Mouse (Mus musculus): ENCODE measurements at regions not wholly inside any gene's neighbourhood (a gene's known extent, or its start where the extent isn't known, plus 50 kb on each side); places are given as distances from the start of the nearest gene placed in this dataset.

GRCm38 (mm10) chr10:100210684-100211083 is 124.8 kb upstream of the Gm4301 start:
- no peaks in the 10 kb centered on the region for H3K4me1 ChIP-seq
- 30% methylated on average over 7 of the region's 7 CpGs for WGBS
- no peak overlapping the region for H3K9ac ChIP-seq
- H3K4me2 ChIP-seq (replicated peaks): no peak overlapping the region
- H3K27me3 ChIP-seq: no peaks in the 10 kb centered on the region
- H3K36me3 ChIP-seq: no peaks in the 10 kb centered on the region
- no peak for ATAC-seq (ENCODE audit: low FRiP score, low read depth)
- no peaks in the 10 kb centered on the region for H3K9me3 ChIP-seq
- no peak overlapping the region for H3K4me3 ChIP-seq
- no peak overlapping the region for H3K27ac ChIP-seq

DNA sequence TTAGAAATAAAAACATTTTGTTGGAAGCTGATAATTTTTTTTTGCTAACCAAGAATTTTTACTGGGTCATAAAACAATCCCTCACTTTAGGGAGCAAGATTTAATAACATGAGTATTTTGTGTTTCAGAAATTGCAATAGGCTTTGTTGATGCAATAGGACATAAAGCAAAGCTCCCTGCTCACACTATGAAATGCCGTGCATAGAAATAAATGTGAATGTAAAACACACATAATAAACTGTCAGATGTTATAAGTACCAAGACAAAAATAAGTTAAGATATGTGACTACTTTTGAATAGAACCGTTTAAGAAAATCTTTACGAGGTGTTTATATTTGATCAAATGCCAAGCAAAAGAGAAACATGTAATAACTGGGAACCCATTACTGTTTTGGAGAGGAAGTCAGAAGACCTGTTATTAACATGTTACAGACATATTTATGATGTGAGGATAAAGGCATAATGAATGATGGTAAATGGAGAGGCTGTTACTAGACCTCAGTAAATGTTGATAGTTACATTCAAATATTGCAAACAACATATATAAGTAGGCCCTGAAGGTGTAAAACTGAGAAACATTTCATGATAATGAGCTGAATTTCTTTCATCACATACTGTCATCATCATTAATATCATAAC is 110.9 kb upstream of the Gm4301 start:
- peak; percentile 51; the same call in 1 of the 2 replicates for ATAC-seq (ENCODE audit: low FRiP score, low read depth)
- H3K4me2 ChIP-seq (replicated peaks): no peak overlapping the region
- H3K4me1 ChIP-seq: no peaks in the 10 kb centered on the region
- no peaks in the 10 kb centered on the region for H3K36me3 ChIP-seq
- no peaks in the 10 kb centered on the region for H3K9me3 ChIP-seq
- 37% methylated on average over 3 of the region's 3 CpGs for WGBS
- H3K27ac ChIP-seq: no peak overlapping the region
- no peak overlapping the region for H3K4me3 ChIP-seq
- H3K9ac ChIP-seq: no peak overlapping the region
- no peaks in the 10 kb centered on the region for H3K27me3 ChIP-seq

DNA sequence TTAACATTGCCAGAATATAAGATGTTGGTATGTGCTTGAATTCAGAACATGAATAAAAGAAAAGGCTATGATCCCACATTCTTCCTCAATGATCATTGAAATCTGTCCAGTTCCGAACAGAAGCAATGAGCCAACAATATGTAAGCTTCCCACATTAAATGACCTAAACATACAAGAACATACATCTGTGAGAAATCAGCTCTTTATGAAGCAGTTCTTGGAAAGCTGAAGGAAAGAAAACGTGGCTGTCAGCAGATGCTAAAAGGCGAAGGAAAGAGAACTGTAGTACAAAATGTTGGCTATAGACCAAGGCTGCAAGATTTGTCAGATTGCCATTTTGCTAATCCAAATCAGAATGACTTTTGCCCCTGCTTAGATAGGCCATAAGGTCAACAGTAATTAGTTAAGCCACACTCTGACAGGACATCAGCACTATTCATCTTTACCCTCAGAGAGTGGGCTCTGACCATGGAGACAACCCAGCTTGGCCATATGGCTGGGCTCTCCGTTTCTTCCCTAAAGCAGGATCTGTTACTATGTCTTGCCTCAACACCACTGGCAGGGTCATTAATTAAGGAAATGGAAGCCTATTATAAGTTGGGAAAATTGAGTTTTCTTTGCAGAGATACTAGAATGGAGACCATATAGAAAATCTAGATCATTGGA is 76.1 kb upstream of the Gm4301 start:
- H3K36me3 ChIP-seq: no peaks in the 10 kb centered on the region
- H3K27ac ChIP-seq: no peak overlapping the region
- H3K9ac ChIP-seq: no peak overlapping the region
- no peaks in the 10 kb centered on the region for H3K9me3 ChIP-seq
- WGBS: 53% methylated on average over 4 of the region's 4 CpGs
- no peak overlapping the region for H3K4me2 ChIP-seq (replicated peaks)
- H3K4me3 ChIP-seq: no peak overlapping the region
- no peak for ATAC-seq (ENCODE audit: low FRiP score, low read depth)
- no peaks in the 10 kb centered on the region for H3K27me3 ChIP-seq
- no peaks in the 10 kb centered on the region for H3K4me1 ChIP-seq

GRCm38 (mm10) chr10:100263447-100263846 is 72.0 kb upstream of the Gm4301 start:
- H3K4me1 ChIP-seq: no peaks in the 10 kb centered on the region
- no peak overlapping the region for H3K4me2 ChIP-seq (replicated peaks)
- no peak for ATAC-seq (ENCODE audit: low FRiP score, low read depth)
- H3K9ac ChIP-seq: no peak overlapping the region
- 70% methylated on average over 2 of the region's 2 CpGs for WGBS
- no peak overlapping the region for H3K27ac ChIP-seq
- no peaks in the 10 kb centered on the region for H3K36me3 ChIP-seq
- no peaks in the 10 kb centered on the region for H3K27me3 ChIP-seq
- H3K4me3 ChIP-seq: no peak overlapping the region
- no peaks in the 10 kb centered on the region for H3K9me3 ChIP-seq

- no peak for ATAC-seq (ENCODE audit: low FRiP score, low read depth)
- Histone ChIP-seq H3K36me3 (no peaks in the 10 kb centered on the region), H3K27me3 (no peaks in the 10 kb centered on the region)
Measured at GRCm38 (mm10) chr10:100264066-100264465, 71.4 kb upstream of the Gm4301 start.

DNA sequence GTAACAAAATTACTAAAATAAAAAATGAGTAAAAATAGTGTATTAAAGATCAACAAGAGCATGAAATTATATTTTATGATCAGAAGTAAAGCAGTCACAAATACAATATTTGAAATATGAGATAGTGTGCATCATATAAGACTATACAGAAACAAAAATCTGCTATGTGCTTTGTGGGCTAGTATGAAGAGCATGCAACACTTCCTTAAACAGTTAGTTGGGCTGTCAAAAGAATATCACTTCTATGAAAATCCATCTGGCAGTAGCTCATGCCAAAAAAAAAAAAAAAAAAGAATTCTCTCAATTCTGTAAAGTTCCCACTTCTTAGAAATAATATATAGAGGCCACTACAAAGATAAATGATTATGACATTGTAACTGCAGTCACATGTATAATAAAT is 53.0 kb upstream of the Gm4301 start:
- ATAC-seq (ENCODE audit: low FRiP score, low read depth): no peak

More at GRCm38 (mm10) chr10:100264066-100264465, 71.4 kb upstream of the Gm4301 start:
- Histone ChIP-seq H3K4me3 (no peak overlapping the region), H3K4me1 (no peaks in the 10 kb centered on the region), H3K4me2 (replicated peaks) (no peak overlapping the region), H3K9ac (no peak overlapping the region), H3K9me3 (no peaks in the 10 kb centered on the region), H3K27ac (no peak overlapping the region)
- 8% methylated on average over 2 of the region's 2 CpGs for WGBS

More for the DNA sequence above, 53.0 kb upstream of the Gm4301 start:
- H3K27ac ChIP-seq: no peak overlapping the region
- H3K4me1 ChIP-seq: no peaks in the 10 kb centered on the region
- no peaks in the 10 kb centered on the region for H3K9me3 ChIP-seq
- H3K9ac ChIP-seq: no peak overlapping the region
- no peaks in the 10 kb centered on the region for H3K27me3 ChIP-seq
- H3K4me3 ChIP-seq: no peak overlapping the region
- H3K4me2 ChIP-seq (replicated peaks): no peak overlapping the region
- H3K36me3 ChIP-seq: no peaks in the 10 kb centered on the region
